Mouse (Mus musculus) gastrocnemius, adult 18-20 months (tissue): ENCODE data around the gene Hcrtr2. TPM values are rescaled to one million over a fixed set of nuclear protein-coding genes. Genes with fewer than 3 reads are reported as not detected.

ENCODE experiments used
- DNase-seq: peaks from one replicate; pipeline ENCODE4 v3.0.0; 2021; ENCODE audit warnings: low spot score
- long read RNA-seq, 2 experiments: library from polyadenylated mRNA; stranded (forward); transcript quantifications; one replicate each; pipeline ENCODE4 v2.0.0; 2021
- total RNA-seq, 2 experiments: library from RNA; stranded (reverse); gene quantifications; 2 replicates each; pipeline ENCODE4 v1.2.3; 2021

Gene Hcrtr2
- not detected for total RNA-seq
- long read RNA-seq, experiment 1, result 0 reads
- long read RNA-seq, experiment 2, result 0 reads

- DNase-seq, result no peak
Observed at GRCm38 (mm10) chr9:76323756-76324155, at the start of gene Hcrtr2. Gene Hcrtr2 (minus strand): TSS chr9:76323856.

- DNase-seq, result no peak
Observed at GRCm38 (mm10) chr9:76364874-76365273, 41.2 kb upstream of the Hcrtr2 start.

- DNase-seq, result no peak
Observed at GRCm38 (mm10) chr9:76360374-76360773, 36.7 kb upstream of the Hcrtr2 start.

- DNase-seq, result no peak
Observed at GRCm38 (mm10) chr9:76352346-76352745, 28.7 kb upstream of the Hcrtr2 start.

GRCm38 (mm10) chr9:76347298-76347697 is 23.6 kb upstream of the Hcrtr2 start:
- no peak for DNase-seq

GRCm38 (mm10) chr9:76331081-76331480 is 7.4 kb upstream of the Hcrtr2 start:
- no peak for DNase-seq

GRCm38 (mm10) chr9:76323186-76323701 is 412 bp downstream of the Hcrtr2 start:
- DNase-seq, result no peak

GRCm38 (mm10) chr9:76322122-76323052 is 1.3 kb downstream of the Hcrtr2 start:
- DNase-seq, result no peak

- no peak for DNase-seq
Observed at GRCm38 (mm10) chr9:76321589-76321988, 2.1 kb downstream of the Hcrtr2 start.

GRCm38 (mm10) chr9:76320755-76321154 is 2.9 kb downstream of the Hcrtr2 start:
- DNase-seq, result no peak

- DNase-seq, result no peak
Observed at GRCm38 (mm10) chr9:76318302-76318701, 5.4 kb downstream of the Hcrtr2 start.

GRCm38 (mm10) chr9:76315096-76315495 is 8.6 kb downstream of the Hcrtr2 start:
- no peak for DNase-seq

GRCm38 (mm10) chr9:76313921-76314320 is 9.7 kb downstream of the Hcrtr2 start:
- DNase-seq, result no peak

- no peak for DNase-seq
Observed at GRCm38 (mm10) chr9:76312221-76312620, 11.4 kb downstream of the Hcrtr2 start.

- no peak for DNase-seq
Observed at GRCm38 (mm10) chr9:76291384-76291783, 32.3 kb downstream of the Hcrtr2 start.

- no peak for DNase-seq
Observed at GRCm38 (mm10) chr9:76270886-76271285, 52.8 kb downstream of the Hcrtr2 start.

GRCm38 (mm10) chr9:76257731-76258130 is 65.9 kb downstream of the Hcrtr2 start:
- DNase-seq, result no peak

- no peak for DNase-seq
Observed at GRCm38 (mm10) chr9:76252544-76252943, 71.1 kb downstream of the Hcrtr2 start.

- DNase-seq, result no peak
Observed at GRCm38 (mm10) chr9:76252109-76252508, 71.5 kb downstream of the Hcrtr2 start.

GRCm38 (mm10) chr9:76242322-76242721 is 81.3 kb downstream of the Hcrtr2 start:
- no peak for DNase-seq

GRCm38 (mm10) chr9:76237946-76238345 is 85.7 kb downstream of the Hcrtr2 start:
- DNase-seq, result no peak

- DNase-seq, result no peak
Observed at GRCm38 (mm10) chr9:76237243-76237642, 86.4 kb downstream of the Hcrtr2 start.

GRCm38 (mm10) chr9:76236626-76237025 is 87.0 kb downstream of the Hcrtr2 start:
- DNase-seq, result peak; percentile 61
